Comparison of ENCODE assay signal across 25 mouse cellular contexts in genomic region chr3:52500026-52500425, GRCm38 (mm10).
A peak's percentile ranks its signal among the peaks of the same experiment; 100 is the strongest.
DNase-seq lines count a peak whose midpoint lies in the region; ATAC-seq and TF ChIP-seq lines count a peak whose summit lies in the region.
"Had no signal": no experiment of that assay in that cellular context is flagged by ENCODE, and none has a peak within 500 bp of the region (broad histone marks: within the 10 kb centered on the region; RNA-seq: fewer than 3 reads in every experiment).

No protein-coding gene starts in this region.

- H3K4me2 ChIP-seq in neural tube, embryonic 15.5 days = no peak overlapping the region
- H3K4me2 ChIP-seq: embryonic facial prominence, embryonic 12.5 days; forebrain, embryonic 13.5 days; heart, embryonic 11.5 days; hindbrain, embryonic 15.5 days; intestine, embryonic 15.5 days; limb, embryonic 15.5 days; midbrain, embryonic 11.5 days; stomach, embryonic 15.5 days had no signal

- no peaks in the 10 kb centered on the region for H3K36me3 ChIP-seq in neural tube, embryonic 15.5 days
- H3K36me3 ChIP-seq: embryonic facial prominence, embryonic 12.5 days; hindbrain, embryonic 15.5 days; intestine, embryonic 15.5 days; limb, embryonic 15.5 days; stomach, embryonic 15.5 days had no signal

- H3K4me3 ChIP-seq in layer of hippocampus, adult 2 months = no peak overlapping the region
- no peak overlapping the region for H3K4me3 ChIP-seq in neural tube, embryonic 15.5 days (replicated peaks)
- H3K4me3 ChIP-seq: embryonic facial prominence, embryonic 12.5 days; forebrain, embryonic 13.5 days; hindbrain, embryonic 15.5 days; intestine, embryonic 15.5 days; limb, embryonic 15.5 days; stomach, embryonic 15.5 days had no signal

- H3K4me1 ChIP-seq in neural tube, embryonic 15.5 days = no peaks in the 10 kb centered on the region
- H3K4me1 ChIP-seq: embryonic facial prominence, embryonic 12.5 days; forebrain, embryonic 13.5 days; hindbrain, embryonic 15.5 days; intestine, embryonic 15.5 days had no signal

- 87% methylated on average over 6 of the region's 6 CpGs for WGBS in neural tube, embryonic 15.5 days

- H3K27ac ChIP-seq in layer of hippocampus, adult 2 months = no peak overlapping the region
- H3K27ac ChIP-seq in neural tube, embryonic 15.5 days (replicated peaks) = no peak overlapping the region
- H3K27ac ChIP-seq: embryonic facial prominence, embryonic 12.5 days; forebrain, embryonic 13.5 days; hindbrain, embryonic 15.5 days; intestine, embryonic 15.5 days; limb, embryonic 15.5 days; stomach, embryonic 15.5 days had no signal

- TF ChIP-seq CTCF in layer of hippocampus, adult 2 months (conservative IDR thresholded peaks at IDR 0.05) = no peak

- peak; percentile 24; the same call in 1 of the 2 replicates for ATAC-seq in granulocyte monocyte progenitor cell, adult 5-6 weeks (replicated peaks; ENCODE audit: poor library complexity, severe bottlenecking)
- no peak for ATAC-seq in neural tube, embryonic 15.5 days (ENCODE audit: low FRiP score)
- ATAC-seq: forebrain, embryonic 13.5 days; intestine, embryonic 15.5 days; lung, postnatal 0 days had no signal

- H3K9me3 ChIP-seq in neural tube, embryonic 15.5 days (replicated peaks) = no peaks in the 10 kb centered on the region
- H3K9me3 ChIP-seq: embryonic facial prominence, embryonic 12.5 days; forebrain, embryonic 13.5 days; hindbrain, embryonic 15.5 days; intestine, embryonic 15.5 days; limb, embryonic 15.5 days; stomach, embryonic 15.5 days had no signal

- H3K9ac ChIP-seq in neural tube, embryonic 15.5 days (replicated peaks) = no peak overlapping the region
- H3K9ac ChIP-seq: embryonic facial prominence, embryonic 12.5 days; forebrain, embryonic 13.5 days; hindbrain, embryonic 15.5 days; intestine, embryonic 15.5 days; limb, embryonic 15.5 days; stomach, embryonic 15.5 days had no signal

- DNase-seq in 416B (ENCODE audit: low read depth) = peak; percentile 6
- peak; percentile 29 for DNase-seq in CD4-positive helper T cell, adult 2 months (ENCODE audit: low read depth, low spot score)
- peak; percentile 54 for DNase-seq in thymus, postnatal 14 days
- no peak for DNase-seq in layer of hippocampus, adult 2 months (ENCODE audit: low spot score in 2 of 2)
- no peak for DNase-seq in lung, postnatal 10 days
- DNase-seq: adrenal gland, adult 8-10 months; cerebellum, adult 11 months; cerebellum, adult 9-11 months; kidney, adult 8-10 months; kidney, postnatal 10 days; left cerebral cortex, postnatal 4 days; retina, postnatal 1 day; right cerebral cortex, postnatal 25 days; spleen, adult 18-20 months had no signal

- H3K27me3 ChIP-seq in neural tube, embryonic 15.5 days (replicated peaks) = no peaks in the 10 kb centered on the region
- H3K27me3 ChIP-seq: embryonic facial prominence, embryonic 12.5 days; forebrain, embryonic 13.5 days; intestine, embryonic 15.5 days; limb, embryonic 15.5 days; stomach, embryonic 15.5 days had no signal

Comparison
In these comparisons a context has a peak if more than half of its experiments do, and no peak if none do; other contexts are left out.
1. DNase-seq: peak in 416B (single experiment), CD4-positive helper T cell, adult 2 months (single experiment) and thymus, postnatal 14 days (single experiment); none in layer of hippocampus, adult 2 months (0 of 2) and lung, postnatal 10 days (single experiment).